Mouse (Mus musculus): ENCODE results near the gene Prom1.

Gene Prom1

GRCm38 (mm10) chr5:43974166-43974565 lies 127.7 kb downstream of the Prom1 start:
- no peak for DNase-seq (ENCODE audit: low spot score)

- DNase-seq (ENCODE audit: low spot score), result no peak
Measured at GRCm38 (mm10) chr5:43971156-43971555, 130.7 kb downstream of the Prom1 start.

GRCm38 (mm10) chr5:43970532-43970931 lies 131.3 kb downstream of the Prom1 start:
- DNase-seq (ENCODE audit: low spot score), result no peak

GRCm38 (mm10) chr5:43968634-43969033 lies 133.2 kb downstream of the Prom1 start:
- DNase-seq (ENCODE audit: low spot score), result no peak

GRCm38 (mm10) chr5:43961056-43961455 lies 140.8 kb downstream of the Prom1 start:
- no peak for DNase-seq (ENCODE audit: low spot score)

GRCm38 (mm10) chr5:43959884-43960440 lies 141.9 kb downstream of the Prom1 start:
- DNase-seq (ENCODE audit: low spot score), result no peak

- DNase-seq (ENCODE audit: low spot score), result no peak
Measured at GRCm38 (mm10) chr5:43953241-43953640, 148.6 kb downstream of the Prom1 start.

GRCm38 (mm10) chr5:43948748-43949275 lies 153.0 kb downstream of the Prom1 start:
- peak; percentile 35 for DNase-seq (ENCODE audit: low spot score)

GRCm38 (mm10) chr5:43948111-43948743 lies 153.6 kb downstream of the Prom1 start:
- peak; percentile 81 for DNase-seq (ENCODE audit: low spot score)

- peak; percentile 5 for DNase-seq (ENCODE audit: low spot score)
Measured at GRCm38 (mm10) chr5:43947330-43947977, 154.4 kb downstream of the Prom1 start.

Data from embryo, embryonic 10 days (tissue).